Mouse (Mus musculus): Measurements from ENCODE around the gene Mlf2.
"Not testable (repeated sequence)": the region's sequence is repeated elsewhere in the genome, so short reads cannot be mapped to it uniquely, and the experiment has no call there.

The Mlf2 gene

DNA sequence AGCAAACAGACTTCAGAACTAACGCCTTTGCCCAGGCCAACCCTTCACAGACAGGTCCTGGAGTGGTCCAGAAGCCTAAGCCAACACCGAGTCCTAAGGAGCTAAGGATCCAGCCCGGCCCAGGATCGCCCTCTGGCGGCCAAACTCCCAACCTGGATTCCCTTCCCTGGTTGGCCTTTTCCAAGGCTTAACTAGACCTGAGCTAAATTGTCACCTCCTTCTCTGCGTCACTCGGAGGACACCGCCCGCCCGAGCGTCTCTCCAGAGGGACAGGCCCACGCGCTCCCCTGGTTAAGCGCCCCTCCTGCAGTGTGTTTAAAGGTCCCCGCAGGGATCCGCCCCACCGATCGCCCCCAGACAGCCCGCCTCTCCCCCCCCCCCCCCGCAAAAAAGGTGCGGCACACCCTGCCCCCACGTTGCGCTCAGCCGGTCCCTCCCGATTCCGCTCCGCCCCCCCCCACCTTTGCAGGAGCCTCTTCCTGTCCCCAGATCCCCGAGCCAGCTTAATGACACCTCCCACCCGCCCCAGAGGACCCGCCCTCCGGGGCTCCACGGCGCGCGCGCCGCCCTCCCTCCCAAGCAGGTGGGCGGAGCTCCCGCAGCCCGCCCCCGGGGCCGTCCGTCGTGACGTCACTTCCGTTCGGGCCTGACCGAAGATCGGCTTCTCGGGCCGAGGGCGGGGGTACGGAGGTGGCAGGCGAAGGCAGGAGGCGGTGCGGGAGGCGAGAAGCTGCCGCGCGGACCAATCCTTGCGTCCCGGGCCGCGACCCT is at the start of gene Mlf2:
Gene Mlf2, plus strand, starts transcription at position 633 of the 771 bp plus-strand sequence.
- peak; percentile 99 for DNase-seq

DNA sequence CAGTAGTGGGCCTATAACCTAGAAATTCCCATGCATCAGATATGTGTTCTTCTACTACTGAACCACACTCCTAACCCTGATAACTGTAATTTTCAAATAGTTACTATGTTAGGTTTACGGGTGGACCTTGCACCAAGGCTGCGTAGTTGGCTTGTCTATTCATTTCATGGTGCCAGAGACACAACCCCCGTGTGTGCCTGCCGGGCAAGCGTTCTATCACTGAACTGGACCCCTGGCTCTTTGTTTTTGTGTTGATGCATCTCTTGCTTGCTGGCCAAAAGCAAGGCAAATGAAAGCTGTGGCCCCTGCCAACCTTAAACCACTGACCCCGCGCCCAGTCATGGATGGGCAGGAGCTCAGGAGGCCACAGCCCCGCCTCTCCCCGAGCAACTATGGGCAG is 49.4 kb upstream of the Mlf2 start:
- DNase-seq, result no peak

DNA sequence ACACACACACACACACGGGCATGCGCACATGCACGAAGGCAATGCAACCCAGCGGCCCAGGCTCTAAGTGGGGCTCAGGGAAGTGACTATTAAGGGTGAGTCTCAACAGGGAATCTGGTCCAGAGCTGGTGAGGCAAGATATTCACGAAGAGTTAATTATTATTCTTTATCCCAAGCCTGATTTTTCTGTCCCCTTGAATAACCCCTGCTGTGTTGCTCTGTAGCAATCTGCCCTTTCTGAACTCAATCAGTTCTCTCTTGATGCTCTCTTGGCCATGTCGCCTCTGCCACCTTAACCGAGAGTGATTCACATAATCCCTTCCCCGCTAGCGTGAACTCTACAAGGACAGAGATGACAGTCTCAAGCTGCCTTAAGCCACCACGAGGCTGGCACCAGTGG is 47.8 kb upstream of the Mlf2 start:
- no peak for DNase-seq

DNA sequence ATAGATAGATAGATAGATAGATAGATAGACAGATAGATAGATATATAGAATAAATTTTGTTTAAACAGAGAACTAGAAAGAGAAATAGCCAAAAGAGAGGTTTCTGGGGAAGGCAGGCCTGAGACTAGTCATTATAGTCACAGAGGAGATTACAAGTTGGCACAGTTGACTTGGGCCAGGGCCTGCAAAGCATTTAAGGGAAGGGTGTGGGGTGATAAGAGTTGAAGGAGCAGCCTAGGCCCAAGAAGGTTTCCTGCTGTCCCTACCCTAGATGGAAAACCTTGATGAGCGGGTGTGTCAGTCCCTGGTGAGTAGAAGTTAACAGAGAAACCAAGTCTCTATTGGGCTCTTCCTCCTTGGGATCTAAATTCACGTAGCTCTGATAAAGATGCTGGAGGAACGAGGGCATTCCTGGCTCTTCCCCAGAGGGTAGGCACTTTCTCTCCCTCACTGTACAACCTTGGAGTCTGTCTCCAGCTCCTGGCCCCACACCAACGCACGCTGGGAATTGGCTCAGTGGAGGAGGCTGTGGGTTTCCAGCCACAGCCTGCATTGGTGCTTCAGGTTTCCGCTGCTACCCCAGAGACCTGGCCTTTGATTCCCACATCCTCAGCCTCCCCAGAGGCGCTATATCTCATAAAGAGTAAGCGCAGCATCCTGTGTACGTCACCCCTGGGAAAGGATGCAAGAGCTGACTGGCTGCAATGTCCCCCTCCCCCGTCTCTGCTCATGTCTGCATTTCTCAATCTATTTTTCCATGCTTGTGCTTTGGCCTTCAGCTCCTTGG is 46.3 kb upstream of the Mlf2 start:
- no peak for DNase-seq

DNA sequence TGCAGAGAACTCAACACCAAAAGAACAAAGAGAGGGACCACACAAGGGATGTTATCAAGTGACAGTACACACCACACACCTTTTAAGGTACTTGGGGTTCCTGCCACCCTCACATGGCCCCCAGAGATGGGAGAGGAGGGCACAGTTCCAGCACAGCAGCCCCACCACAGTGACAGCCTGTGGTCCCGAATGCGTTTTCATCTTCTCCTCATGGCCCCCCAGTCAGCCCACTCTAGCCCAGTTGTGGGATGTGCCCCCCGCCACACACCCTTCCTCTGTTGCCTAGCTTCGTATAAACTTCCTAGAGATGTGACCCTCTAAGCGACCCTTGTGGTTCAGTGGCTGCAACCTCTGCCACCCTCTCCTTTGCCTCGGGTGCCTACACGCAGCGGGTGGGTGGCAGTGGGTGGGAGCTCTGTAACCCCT is 45.2 kb upstream of the Mlf2 start:
- no peak for DNase-seq

DNA sequence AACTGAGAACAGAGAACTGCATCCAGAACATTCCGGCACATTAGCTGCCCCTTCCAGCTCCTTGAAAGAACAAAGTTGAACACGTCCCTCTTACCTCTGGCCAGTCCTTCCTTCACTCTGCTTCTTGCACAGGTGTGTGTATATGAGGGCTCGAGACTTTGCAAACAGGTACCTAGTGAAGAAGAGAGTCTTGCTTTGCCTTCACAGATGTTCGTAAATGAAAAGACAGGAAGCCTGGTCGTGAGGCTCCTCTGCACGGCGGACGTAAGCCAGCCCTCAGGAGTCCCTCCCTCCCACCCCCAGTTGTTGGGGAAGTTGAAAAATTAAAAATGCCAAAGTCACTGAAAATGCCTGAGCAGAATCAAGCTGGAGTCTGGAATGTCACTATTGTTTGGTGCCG is 43.2 kb upstream of the Mlf2 start, which contains the start of gene Cd4:
Gene Cd4, minus strand, starts transcription at position 236 of the 400 bp plus-strand sequence.
- DNase-seq, result no peak

DNA sequence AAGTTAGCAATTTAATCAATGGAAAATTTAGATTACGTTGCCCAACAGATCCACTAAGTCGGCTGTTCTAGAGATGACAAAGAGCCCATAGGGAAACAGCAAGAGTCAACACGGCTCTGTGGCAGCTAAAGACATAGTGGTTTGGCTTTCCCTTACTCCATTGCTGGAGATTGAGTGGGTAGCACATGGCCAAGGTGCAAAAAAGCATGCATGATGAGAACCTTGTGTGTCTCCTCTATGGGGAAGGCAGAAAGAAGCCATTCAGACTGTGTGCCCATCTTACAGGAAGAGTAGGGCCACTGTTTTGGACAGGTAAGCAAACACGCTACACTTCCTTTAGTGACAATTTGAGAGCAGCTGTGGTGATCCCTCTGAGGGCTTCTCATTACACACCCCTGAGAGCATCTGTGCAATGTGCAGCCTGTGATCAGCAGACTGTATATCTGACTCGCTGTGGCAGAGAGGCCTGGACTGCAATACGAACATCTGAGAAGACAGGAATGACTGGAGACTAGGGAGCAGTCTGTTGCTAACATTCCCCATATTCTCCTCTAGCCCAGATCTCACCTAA is 42.5 kb upstream of the Mlf2 start:
- DNase-seq, result no peak

DNA sequence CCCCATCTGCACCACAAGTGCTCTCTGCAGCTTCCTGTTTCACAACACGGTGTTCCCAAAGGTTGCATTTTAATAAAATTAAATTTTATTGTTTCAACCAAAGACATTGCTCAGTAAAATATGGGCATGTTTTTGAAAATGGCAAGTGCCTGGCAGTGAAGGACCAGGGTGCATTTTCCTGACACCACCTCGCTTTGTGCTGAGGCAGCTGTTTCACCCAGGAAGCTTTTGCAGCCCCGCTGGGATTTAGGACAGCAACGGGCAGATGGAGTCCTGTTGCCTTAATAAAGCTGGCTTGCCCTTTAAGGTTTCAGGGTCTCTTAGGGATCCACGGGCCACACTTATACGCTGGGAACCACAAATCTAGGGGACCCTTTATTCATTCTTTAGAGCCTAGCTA is 40.2 kb upstream of the Mlf2 start:
- DNase-seq, result no peak

DNA sequence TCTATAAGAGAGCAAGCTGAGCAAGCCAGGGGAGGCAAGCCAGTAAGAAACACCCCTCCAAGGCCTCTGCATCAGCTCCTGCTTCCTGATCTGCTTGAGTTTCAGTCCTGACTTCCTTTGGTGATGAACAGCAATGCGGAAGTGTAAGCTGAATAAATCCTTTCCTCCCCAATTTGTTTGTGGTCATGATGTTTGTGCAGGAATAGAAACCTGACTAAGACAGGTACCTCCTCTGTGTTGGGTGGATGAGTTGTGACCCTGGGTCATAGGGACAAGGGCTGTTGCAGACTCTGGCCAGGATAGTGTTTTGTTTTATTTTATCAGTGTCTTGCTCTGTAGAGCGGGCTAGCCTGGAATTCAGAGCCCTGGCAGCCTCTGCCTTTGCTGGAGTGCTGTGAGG is 37.1 kb upstream of the Mlf2 start:
- DNase-seq, result not testable (repeated sequence)

DNA sequence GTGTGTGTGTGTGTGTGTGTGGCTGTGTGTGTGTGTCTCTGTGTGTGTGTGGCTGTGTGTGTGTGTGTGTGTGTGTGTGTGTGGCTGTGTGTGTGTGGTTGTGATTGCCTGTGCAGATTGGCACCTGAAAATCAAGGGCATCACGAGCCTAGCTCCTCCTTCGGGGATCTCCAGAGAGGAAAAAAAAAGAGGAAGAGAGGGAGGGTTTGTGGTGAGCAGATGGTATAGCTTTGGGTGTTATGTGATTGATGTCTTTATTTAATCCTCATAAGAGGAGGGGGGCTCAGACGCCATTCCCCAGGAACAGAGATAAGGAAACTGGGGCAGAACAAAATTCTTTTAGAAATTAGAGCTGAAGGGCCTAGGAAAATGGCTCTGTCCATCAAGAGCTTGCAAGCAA is 32.8 kb upstream of the Mlf2 start:
- DNase-seq, result no peak

DNA sequence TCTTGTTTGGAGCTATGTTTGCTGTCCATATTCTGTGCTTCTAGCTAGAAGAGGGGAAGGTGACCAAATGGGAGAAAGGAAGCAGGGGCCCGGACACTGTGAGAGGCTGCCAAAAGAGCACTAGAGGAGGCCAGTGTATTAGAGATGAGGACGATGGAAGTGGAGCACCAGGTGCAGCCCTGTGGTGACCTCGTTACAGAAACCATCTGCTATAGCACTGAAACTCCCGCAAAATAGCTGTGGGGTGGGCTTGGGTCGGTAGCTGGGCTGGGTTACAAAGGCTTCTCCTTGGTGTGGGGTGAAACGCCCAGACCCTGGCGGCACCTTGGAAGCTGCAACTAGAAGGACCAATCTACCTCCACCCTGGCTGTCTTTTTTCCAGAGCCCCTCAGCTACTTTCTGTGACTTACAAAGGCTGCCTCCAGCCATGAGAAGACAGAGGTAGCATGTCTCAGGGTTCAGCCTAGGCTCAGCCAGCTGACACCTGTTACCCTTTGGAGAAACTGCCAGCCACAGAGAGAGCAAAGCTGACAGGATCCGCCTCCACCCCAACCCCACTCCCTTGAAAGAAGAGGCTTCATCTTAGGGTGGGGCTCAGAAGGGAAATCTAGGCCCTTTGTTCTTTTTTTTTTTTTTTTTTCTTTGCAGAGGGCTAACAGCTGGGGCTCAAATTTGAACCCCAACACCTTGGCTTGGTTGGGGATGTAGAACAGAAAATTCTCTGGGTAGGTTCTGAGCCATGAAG is 31.0 kb upstream of the Mlf2 start:
- no peak for DNase-seq

DNA sequence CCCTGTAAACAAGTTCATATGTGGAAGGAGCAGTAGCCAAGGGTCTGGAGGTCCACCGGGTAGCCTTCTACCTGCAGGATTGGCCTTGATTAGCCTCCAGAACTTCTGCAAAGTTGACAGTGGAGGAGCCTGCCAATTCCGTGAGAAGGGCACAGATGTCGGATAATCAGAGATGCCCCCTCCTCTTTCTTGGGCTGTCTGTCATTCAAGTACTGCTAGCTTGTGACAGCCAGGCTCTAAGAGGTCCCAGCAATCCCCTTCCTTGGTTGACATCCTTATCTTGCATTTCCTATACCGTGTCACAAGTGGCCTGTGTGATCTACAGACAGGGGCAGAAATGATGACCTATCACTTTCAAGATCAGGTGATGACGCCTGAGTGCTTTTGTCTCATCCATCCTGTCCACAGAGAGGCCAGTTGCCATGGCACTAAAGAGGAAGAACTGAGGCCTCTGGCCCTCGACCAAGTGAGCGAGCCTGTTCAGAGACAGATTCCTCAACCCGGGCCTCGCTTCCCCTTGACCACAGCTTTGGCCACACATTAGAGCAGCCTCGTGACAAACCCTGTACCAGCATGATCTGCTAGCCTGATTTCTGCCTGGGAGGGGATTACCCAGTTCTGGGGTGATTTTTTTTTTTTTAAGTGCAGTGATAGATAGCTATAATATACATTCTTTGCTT is 30.2 kb upstream of the Mlf2 start:
- DNase-seq, result peak; percentile 51

DNA sequence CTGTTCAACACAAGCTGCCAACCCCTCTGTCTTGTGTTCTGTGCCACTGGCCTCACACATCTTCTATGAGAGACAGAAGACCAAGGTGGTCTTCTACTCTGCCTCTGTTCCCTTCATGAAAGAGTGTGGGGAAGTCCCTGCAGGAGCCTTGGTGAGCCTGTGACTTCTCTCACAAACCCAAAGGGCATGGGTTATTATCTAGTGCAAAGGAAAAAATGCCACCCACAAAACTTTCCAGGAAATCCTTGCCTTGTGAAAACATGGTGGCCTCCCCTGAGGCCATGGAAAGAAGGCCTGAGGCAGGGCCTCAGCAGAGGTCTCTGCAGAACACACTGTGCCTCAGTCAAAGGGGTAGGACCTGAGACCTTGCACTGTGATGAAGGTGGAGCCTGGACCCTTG is 29.3 kb upstream of the Mlf2 start:
- DNase-seq, result no peak

DNA sequence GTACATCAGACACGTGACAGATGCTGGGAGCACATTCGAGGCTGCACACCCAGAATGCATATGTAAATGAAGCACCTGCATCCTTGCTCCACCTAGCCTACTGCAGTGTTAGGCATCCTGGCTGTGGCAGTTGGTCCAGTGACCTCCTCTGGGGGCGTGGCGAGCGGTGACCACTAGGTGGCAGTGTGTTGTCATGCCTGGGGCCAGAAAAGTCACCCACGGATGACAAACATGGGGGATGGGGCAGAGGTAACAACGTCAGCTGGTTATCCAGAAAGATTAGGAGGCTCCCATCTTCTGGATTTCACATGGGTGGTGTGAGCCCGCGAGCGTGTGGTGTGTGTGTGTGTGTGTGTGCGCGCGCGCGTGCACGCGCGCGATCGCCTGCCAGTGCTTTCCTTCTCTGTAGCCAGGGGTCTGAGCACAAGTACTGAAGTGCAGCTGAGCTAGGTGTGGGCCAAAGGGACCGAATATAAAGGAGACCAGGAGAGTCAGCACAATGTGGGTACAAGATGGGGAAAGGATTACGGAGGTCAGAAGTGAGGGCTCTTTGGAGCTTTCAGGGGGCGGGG is 27.5 kb upstream of the Mlf2 start:
- peak; percentile 86 for DNase-seq

DNA sequence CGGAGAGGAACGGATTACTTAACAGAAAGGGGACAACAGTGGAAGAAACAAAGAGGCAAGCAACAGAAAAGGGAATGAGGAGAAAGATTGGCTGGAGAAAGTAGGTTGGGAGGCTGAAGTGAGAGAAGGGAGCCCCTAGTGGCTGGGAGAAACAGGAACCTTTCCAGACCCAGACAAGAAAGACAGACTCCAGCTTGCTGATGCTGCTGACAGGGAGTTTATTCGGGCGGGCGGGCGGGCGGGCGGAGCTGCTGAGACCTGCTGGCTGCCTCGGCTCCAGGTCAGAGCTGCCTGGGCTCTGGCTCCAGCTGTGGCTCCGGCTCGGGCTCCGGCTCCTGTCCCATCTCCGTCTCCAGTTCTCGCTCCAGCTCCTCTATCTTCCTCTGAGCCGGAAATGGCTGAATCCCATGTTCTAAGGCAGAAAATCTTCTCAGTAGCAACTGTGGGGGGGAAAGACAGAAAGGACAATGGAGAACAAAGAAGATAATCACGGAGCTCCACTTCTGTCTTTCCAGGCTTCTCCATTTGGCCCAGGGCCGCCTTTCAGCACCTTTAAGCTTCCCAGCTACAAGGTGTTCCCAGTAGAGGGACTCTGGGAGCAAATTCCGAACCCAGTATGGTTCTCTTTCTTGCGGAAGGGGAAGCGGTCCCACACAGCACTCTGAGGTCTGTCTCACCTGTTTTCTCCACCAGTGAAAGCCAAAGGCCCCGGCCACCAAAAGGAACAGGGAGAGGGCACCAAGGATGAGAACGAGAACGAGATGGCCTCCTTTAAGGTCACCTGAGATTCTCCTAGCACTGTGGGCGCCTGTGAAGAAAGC is 26.8 kb upstream of the Mlf2 start:
- DNase-seq, result peak; percentile 51

DNA sequence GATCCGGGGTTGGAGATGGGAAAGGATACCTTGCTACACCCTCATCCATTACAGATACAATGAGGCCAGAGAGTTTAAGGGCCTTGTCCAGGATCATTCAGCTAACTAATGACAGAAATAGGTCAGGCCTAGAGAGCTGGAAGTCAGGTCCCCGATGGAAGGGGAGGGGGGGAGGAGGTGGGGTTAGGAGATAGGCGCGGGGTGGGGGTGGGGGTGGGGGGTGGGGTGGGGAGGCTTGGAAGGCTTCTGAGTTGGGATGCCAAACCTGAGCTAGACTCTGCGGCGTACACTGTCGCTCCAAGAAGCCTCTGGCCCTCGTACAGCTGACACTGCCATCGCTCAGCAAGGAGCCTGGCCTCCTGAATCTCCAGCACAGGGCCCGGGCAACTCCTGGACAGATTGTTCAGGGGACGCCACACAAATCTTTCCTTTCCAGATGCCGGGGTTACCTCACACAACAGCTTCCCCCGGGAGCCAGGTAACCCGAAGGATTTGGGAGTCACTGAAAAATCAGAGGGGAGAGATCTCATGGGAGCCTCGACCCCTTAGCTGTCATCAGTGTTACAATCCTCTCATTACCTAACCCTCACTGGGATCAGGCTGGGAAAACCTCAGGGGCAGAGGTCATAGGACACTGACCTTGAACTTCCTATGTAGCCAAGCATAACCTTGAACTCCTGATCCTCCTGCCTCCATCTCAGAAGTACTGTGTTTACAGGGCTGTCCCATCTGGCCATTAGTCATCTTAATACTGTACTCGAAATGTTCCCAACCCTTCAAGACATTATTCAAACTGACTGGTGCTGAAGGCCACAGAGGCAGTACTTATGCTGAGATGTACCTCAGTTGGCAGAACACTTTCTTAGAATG is 26.0 kb upstream of the Mlf2 start:
- DNase-seq, result no peak

DNA sequence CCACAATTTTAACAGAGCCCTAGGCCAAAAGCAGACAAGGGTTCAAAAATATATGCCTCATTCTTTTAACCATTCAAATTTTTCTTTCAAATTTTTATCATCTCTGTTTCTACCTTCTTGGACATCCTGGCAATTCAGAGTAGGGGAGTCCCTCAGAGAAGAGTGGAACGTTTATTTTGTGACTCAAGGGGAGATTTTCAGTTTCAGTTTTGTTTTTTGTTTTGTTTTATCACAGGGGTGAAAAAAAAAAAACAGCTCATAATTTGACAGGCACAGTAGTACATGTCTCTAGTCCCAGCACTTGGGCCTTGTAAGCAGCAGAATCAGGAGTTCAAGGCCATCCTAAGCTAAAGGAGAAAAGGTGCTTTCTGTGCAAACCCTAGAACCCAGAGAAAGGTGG is 23.4 kb upstream of the Mlf2 start:
- no peak for DNase-seq

DNA sequence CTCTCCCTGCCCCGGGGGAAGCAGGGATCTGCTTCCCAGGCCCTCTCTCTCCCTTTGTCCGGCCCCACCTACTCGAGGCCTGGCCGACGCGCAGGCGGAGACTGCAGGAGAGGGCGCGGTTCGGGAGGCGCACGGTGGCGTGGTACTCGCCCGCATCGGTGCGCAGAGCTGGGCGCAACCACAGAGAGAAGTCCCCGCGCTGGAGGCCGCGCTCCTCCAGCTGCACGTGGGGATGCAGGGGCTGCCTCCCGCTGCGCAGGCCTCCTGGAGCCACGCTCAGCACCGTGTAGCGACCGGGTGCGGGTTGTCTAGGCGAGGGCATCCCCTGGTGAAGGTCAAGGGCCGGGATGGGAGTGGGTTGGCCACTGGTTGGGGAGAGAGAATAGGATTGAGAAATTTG is 21.2 kb upstream of the Mlf2 start:
- DNase-seq, result peak; percentile 29

DNA sequence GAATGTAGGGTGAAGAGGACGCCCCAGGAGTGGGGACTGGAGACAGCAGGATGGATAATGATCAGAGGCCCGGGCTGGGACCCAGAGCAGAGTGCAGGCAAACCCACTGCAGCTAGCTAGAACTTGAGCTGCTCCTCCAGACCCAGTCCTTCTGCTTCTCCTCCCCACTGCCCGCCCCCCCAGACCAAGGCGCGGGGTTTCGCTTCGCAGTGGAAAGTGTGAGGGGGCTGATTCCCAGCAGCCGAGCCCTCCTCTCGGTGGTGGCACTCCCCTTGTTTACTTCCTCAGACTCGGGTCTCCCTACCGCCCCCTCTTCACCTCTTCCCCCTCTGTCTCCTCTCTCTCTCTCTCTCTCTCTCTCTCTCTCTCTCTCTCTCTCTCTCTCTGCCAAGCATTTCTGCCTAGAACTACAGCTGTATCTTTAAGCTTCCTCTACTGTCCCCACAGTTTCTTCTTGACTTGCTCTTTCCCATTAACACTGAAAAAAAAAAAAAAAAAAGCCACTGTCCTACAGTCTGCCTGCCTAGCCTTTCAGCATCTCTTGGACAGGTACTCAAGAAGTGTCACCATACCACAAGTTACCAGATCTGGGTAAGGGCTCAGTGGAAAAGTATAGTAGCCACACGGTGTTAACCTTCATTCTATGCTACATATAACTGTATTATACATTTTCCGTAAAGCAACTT is 19.5 kb upstream of the Mlf2 start, which contains the start of gene Lag3:
Gene Lag3, minus strand, starts transcription at position 173 of the 686 bp plus-strand sequence.
- DNase-seq, result no peak

DNA sequence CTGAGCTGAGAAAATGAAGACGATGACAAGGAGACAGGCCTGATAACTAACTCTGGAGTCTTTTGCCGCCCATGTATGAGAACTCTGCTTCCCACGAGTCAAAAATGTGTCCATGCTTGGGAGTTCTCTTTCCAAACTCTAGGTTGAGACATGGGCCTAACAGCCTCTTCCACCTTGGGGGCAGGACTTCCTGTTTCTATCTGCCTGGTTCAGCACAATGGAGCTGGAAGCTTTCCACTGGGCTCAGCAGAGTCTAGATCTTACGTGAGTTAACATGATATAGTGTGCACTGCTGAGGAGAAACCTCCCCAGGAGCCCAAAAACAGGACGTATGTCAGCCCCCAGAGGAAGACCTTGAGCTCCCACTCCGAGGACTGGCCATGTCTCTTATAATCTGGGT is 18.0 kb upstream of the Mlf2 start:
- DNase-seq, result no peak

All from right cerebral cortex, postnatal 14 days (tissue).